Mouse (Mus musculus) heart, postnatal 36 days (tissue): Measurements from ENCODE around the gene Rab21. TPM values are rescaled to one million over a fixed set of nuclear protein-coding genes. Genes with fewer than 3 reads are reported as not detected.

Experiments
- total RNA-seq, 2 experiments: library from RNA; stranded (reverse); gene quantifications; 2 replicates each; pipeline ENCODE4 v1.2.3; 2021

The Rab21 gene
- total RNA-seq, 2 experiments from 2014 or later: 74.1 to 80.5 TPM

Other genes starting within 250 kb of the Rab21 start
- not detected for gene Tph2, start 130.6 kb downstream of the Rab21 start, total RNA-seq
- 10 to 100 TPM; 57.6 to 61.4 TPM for gene Tbc1d15, start 64.1 kb downstream of the Rab21 start, total RNA-seq
- 10 to 100 TPM; 11.6 to 15.5 TPM for gene Tmem19, start 46.9 kb upstream of the Rab21 start, total RNA-seq
- gene Thap2, start 68.8 kb upstream of the Rab21 start, total RNA-seq: 1 to 10 TPM; 6.0 to 8.2 TPM
- gene Zfc3h1, start 69.4 kb upstream of the Rab21 start, total RNA-seq: 10 to 100 TPM; 11.5 to 15.3 TPM